Mouse (Mus musculus) layer of hippocampus, postnatal 10 days (tissue): ENCODE results near the gene Pacsin2. TPM values are rescaled to one million over a fixed set of nuclear protein-coding genes. Genes with fewer than 3 reads are reported as not detected.
"Not testable (repeated sequence)": the region's sequence is repeated elsewhere in the genome, so short reads cannot be mapped to it uniquely, and the experiment has no call there.

Experiments used
- DNase-seq, 2 experiments: peaks; one replicate each; pipeline ENCODE4 v3.0.0; 2021; ENCODE audit warnings: low spot score in 2 of 2
- long read RNA-seq: library from polyadenylated mRNA; stranded (forward); transcript quantifications from one replicate; pipeline ENCODE4 v2.0.0, GENCODE M21; 2023
- total RNA-seq, 2 experiments: library from RNA; stranded (reverse); gene quantifications; 2 replicates each; pipeline ENCODE4 v1.2.3; 2021

Pacsin2 gene
- 10 to 100 TPM; 38.3 to 49.7 TPM for total RNA-seq
- long read RNA-seq, transcript Pacsin2-203 (11 exons, 3,693 nt) = major isoform, 11 of 28 reads
- long read RNA-seq, partial matches to known transcripts = 1 of 28 reads
- long read RNA-seq, other reads (novel, unspliced or antisense) = 16 of 28 reads

DNA sequence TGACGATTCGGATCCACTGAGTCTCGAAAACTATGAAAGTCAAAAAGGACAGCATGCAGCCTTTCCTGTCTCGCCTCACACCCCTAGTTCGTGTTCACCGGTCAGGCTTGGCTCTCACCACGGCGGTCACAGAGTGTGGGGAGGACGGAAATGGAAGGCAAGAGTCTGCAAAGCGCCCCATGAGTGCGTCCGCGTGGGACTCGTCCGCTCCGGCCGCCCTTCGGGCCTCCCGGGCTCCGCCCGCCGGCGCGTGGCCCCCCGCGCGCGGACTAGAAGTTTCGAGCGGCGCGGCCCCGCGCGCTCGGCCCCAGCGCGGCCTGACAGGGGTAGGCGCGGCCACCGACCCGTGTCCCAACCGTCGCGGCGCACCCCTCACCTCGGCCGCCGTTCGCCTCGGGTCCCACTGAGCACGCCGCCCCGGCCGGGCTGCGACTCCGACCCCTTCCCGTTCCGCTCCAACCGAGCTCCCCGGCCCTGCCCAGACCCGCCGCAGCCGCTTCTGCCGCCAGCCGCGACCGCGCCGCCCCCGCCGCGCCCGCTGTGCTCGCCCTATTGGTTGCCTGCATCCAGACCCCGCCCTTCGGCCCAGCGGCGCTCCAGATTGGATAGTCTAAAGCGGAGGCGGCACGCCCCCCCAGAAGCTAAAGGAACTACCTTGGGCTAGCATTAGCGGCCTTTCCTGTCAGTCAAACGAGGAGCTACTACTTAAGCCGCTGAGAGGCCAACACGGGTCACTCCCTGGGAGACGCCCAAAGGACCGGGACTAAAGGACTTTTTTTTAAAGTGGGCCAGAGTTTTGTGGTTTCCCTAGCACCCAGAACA lies at the start of gene Pacsin2:
Gene Pacsin2 (minus strand): TSS at position 524 of the 822 bp plus-strand sequence.
- DNase-seq = peak; percentile 93 to 96

- DNase-seq = no peak
Observed at GRCm38 (mm10) chr15:83512489-83513281, 48.3 kb upstream of the Pacsin2 start.

GRCm38 (mm10) chr15:83510805-83511405 lies 46.5 kb upstream of the Pacsin2 start, which contains the start of gene Ttll1:
TSS of gene Ttll1 (minus strand) at chr15:83510893.
- peak; percentile 92 to 95 for DNase-seq

- no peak for DNase-seq
Observed at GRCm38 (mm10) chr15:83509950-83510804, 45.8 kb upstream of the Pacsin2 start.

DNA sequence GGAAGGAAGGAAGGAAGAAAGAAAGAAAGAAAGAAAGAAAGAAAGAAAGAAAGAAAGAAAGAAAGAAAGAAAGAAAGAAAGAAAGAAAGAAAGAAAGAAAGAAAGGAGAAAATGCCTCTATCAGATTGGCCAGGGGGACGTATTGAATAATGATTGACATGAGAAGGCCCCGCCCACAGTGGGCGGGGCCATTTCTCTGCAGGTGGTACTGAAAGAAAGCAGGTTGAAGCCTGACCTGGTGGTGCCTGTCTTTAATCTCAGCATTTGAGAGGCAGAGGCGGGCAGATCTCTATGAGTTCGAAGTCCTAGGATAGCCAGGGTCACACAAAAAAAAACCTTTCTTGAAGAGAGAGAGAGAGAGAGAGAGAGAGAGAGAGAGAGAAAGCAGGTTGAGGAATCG lies 37.1 kb upstream of the Pacsin2 start:
- DNase-seq = not testable (repeated sequence)

- DNase-seq = no peak
Observed at GRCm38 (mm10) chr15:83500352-83500751, 35.9 kb upstream of the Pacsin2 start.

GRCm38 (mm10) chr15:83499211-83499755 lies 34.9 kb upstream of the Pacsin2 start:
- DNase-seq = no peak

DNA sequence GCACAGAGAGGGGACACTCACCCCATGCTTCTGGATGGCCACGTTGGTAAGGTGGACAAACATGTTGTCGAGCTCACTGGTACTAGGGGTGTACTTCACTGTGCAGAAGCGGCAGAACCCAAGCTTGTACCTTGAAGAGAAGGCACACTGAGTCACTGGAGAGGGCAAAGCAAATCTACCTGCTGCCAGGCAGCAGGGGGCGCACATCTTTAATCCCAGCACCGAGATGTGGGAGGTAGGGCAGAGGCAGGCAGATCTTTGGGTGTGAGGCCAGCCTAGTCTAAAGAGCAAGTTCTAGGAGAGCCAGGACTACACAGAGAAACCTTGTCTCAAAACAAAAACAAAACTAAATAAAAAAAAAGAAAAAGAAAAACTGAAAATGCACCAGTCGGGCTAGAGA lies 32.9 kb upstream of the Pacsin2 start:
- DNase-seq = no peak

DNA sequence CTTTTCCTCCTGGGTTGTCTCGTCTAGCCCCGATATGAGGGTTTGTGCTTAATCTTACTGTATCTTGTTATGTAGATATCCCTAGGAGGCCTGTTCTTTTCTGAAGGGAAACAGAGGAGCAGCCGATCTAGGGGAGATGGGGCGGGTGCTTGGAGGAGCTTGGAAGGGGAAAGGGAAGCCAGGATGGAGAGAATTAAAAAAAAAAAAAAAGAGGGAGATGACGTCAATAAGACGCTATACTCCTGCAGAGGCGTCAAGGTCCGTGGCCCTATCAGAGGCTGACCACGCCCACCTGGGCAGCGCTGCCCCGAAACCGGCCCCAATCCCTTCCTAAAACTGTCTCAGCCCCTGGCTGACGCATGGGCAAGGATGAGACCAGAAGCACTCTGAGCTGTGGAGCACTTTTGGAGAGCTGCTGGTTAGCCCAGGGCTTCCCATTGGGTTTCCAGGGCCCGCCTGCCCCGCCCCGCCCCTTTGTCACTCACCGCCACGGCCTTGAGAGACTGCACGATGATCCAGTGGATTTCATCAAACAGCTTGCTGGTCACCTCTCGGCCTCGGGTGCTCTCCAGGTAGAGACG lies 31.5 kb upstream of the Pacsin2 start:
- DNase-seq = no peak

- no peak for DNase-seq
Observed at GRCm38 (mm10) chr15:83495195-83495594, 30.8 kb upstream of the Pacsin2 start.

DNA sequence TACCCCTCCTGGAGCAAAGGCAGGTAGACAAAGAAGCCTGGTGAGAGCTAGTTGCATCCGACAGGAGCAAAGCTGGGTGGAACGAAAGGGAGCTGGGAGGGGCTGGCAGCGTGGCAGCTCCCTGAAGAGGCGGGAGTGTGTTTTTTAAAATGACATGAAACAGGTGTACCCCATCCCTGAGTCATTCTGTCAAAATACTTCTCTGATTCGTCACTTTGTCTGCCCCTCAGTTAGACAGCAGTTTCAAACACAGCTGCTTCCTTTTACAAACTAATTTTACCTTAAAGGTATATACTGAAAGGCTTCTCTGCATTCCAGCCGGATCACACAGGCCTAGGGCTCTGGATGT lies 30.1 kb upstream of the Pacsin2 start:
- no peak for DNase-seq

GRCm38 (mm10) chr15:83493856-83494571 lies 29.6 kb upstream of the Pacsin2 start:
- no peak for DNase-seq

GRCm38 (mm10) chr15:83491891-83492290 lies 27.5 kb upstream of the Pacsin2 start:
- no peak for DNase-seq

GRCm38 (mm10) chr15:83489471-83489870 lies 25.1 kb upstream of the Pacsin2 start:
- no peak for DNase-seq

GRCm38 (mm10) chr15:83487477-83488115 lies 23.2 kb upstream of the Pacsin2 start:
- DNase-seq = no peak

DNA sequence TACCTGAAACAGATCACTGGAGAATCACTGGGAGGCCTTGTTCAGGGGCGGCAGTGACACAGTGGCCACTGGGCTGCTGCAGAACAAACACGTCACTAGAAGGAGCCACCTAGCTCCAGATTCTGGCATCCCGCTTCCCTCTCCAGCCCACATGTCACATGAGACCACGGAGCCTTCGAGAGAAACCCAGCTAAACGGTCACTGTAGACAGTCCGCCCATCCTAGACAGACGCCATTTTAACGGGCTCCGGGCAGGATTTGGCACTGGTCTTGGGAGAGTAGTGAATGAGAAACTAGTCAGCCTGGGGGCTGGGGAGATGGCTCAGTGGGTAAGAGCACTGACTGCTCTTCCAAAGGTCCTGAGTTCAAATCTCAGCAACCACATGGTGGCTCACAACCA lies 19.9 kb upstream of the Pacsin2 start:
- no peak for DNase-seq

GRCm38 (mm10) chr15:83483482-83483881 lies 19.1 kb upstream of the Pacsin2 start:
- no peak for DNase-seq

- DNase-seq = no peak
Observed at GRCm38 (mm10) chr15:83482645-83483224, 18.3 kb upstream of the Pacsin2 start.
